Mouse (Mus musculus) T-helper 2 cell (primary cell): Measurements from ENCODE around the gene Gm20388.

Experiments used
- in situ Hi-C: fragments of 300-600 bp; cut with MboI, MseI; formaldehyde crosslinking; loops from one replicate; pipeline ENCODE4 v1.15.1; 2025; ENCODE audit warnings: high pct_unique_total_duplicates

The Gm20388 gene

GRCm38 (mm10) chr8:123668681-123669080 lies 3758.0 kb downstream of the Gm20388 start:
- in situ Hi-C loops = no loop called here

DNA sequence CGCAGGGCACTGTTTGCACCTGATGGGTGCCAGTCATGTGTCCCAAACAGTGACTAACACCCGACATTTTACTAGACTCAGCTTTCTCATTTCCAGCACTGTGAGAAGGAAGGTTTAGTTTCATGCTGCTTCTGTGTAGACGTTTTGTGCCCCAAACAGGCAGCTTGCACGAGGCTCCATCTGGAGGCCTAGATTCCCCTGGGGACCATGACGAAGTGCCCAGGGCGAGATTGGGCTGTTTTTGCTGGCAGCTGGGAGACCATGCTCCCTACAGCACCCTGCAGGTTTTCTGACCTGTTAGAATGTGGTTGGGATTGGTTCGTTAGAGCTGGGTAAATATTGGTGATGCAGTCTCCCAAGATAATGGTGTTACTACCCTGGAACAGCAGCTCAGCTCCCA lies 3760.1 kb downstream of the Gm20388 start:
- in situ Hi-C loops = no loop called here

GRCm38 (mm10) chr8:123671454-123671853 lies 3760.8 kb downstream of the Gm20388 start:
- in situ Hi-C loops = no loop called here

DNA sequence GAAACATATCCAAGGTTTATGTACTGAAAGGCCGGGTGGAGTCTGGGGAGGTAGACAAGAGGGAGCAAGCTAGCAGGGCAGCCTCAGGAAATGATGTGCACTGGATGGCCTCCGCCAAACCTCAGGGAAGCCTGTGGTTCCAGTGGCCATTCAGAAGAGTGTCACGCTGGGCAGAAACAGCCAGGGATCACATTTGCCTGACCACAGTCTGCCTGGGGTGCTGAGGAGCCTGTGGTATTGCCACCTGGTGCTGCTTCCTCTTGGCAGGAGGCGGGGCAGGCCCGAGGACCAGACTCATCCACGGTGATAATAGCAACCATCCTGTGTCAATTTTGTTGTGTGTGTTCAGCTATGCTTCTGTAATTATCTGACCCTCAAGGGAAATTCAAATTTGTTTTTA lies 3762.0 kb downstream of the Gm20388 start:
- in situ Hi-C loops = no loop called here

DNA sequence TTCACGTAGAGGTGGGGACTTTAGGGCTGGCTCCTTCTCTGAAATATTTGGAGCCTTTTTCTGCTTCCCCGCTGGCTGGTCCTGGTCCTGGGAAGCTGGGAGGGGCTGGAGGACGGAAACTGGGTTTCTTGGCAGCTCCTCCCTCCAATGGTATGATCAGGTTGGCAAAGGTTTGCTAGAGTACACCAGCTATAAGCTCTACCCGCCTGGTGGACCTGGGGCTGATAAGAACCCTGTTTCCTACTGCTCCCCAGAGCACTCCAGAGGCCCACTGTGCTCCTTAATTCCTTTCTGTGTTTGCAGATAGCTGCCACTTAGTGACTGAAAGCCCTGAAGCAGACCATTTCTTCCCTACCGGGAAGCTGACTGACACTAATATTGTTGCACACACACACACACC lies 3765.0 kb downstream of the Gm20388 start:
- in situ Hi-C loops = no loop called here

- in situ Hi-C loops = no loop called here
Observed at GRCm38 (mm10) chr8:123678390-123678789, 3767.7 kb downstream of the Gm20388 start.

DNA sequence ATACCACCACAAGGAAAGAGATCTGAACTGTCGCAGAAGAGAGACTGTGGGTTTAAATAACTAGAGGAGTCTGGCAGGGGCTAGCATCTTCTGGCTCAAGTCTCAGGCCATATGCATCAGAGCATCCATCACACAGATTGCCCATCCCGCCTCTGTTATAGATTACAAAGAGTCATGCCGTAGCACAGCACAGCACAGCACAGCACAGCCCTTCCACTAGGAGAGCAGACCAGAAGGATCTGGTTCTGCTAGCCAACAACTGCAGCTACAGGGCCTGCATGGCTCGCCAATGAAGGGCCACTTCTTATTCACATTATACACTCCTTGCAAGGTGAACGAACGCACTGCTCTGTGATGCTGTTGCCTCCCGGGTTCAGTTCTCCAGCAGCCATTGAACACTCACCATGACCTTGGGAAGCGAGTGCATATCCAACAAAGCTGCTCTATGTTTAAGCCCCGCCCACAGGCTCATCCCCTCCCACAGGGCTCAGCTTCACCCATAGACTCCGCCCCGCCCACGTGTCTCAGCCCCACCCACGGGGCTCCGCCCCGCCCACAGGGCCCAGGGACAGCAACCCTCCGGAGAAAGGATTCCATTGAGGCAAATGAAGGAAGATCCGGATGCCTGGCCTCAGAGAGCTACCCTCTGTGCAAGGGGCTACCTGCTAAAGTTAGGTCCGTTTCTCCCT lies 3771.6 kb downstream of the Gm20388 start:
- in situ Hi-C loops = no loop called here

- in situ Hi-C loops = no loop called here
Observed at GRCm38 (mm10) chr8:123683321-123683720, 3772.7 kb downstream of the Gm20388 start.

DNA sequence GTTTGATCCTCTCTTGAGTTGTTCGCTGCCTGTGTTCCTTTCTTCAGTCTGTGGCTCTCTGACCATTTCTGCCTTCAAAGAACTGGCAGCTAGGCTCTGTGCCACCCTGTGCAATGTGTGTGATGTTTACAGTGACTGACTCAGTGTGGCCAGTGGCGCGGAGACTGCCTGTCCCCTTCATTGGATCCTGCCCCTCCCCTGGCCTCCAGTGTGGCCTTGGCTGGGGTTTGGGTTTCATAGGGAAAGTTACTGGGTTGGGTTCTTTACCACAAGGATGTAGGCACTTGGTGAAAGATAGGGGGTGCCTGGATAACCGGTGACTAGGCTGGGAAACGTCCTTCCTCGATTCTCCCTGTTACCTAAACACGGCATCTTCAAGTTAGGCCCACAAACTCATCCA lies 3774.2 kb downstream of the Gm20388 start:
- in situ Hi-C loops = no loop called here

DNA sequence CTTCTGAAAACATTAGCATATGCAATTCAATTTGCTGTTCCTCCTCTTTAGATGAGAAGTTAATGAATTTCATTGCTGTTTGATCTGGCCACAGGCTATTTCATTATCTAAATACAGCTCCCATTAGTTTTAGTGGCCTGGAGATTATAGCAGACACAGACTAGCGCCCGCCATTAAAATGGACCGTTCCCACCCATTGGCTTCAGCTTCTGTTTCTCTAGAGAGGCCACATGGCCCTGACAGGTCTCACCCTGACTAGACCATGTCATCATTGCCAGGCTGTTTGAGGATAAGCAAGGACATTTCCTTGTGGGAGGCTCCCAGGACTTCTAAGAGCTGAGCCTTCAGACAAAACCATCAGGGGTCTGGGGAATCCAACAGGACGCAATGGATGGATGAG lies 3774.8 kb downstream of the Gm20388 start:
- in situ Hi-C loops = no loop called here

- in situ Hi-C loops = no loop called here
Observed at GRCm38 (mm10) chr8:123687826-123688225, 3777.2 kb downstream of the Gm20388 start.

- in situ Hi-C loops = loop anchor here (5.0 kb wide), 1 partner anchor 75 kb away; no protein-coding TSS in a partner anchor
Observed at GRCm38 (mm10) chr8:123692165-123692962, 3781.7 kb downstream of the Gm20388 start.

GRCm38 (mm10) chr8:123696167-123696566 lies 3785.5 kb downstream of the Gm20388 start:
- in situ Hi-C loops = no loop called here

DNA sequence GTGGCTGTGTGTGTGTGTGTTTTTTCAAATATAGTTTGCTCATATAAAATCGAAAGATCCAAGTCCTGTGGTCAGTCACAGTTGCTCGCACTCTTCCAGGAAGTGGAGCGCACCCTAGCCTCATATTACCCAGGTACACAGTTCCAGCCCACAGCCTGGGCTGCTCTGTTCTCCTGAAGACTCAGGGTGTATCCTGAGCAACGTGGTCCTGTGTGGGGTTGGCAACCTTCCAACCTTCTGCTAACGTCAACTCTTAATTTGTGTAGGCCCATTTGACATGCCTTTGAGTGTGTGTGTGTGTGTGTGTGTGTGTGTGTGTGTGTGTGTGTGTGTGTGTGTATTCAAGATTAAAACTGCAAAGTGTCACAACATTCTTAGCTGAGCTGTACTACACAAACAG lies 3786.7 kb downstream of the Gm20388 start:
- in situ Hi-C loops = no loop called here

DNA sequence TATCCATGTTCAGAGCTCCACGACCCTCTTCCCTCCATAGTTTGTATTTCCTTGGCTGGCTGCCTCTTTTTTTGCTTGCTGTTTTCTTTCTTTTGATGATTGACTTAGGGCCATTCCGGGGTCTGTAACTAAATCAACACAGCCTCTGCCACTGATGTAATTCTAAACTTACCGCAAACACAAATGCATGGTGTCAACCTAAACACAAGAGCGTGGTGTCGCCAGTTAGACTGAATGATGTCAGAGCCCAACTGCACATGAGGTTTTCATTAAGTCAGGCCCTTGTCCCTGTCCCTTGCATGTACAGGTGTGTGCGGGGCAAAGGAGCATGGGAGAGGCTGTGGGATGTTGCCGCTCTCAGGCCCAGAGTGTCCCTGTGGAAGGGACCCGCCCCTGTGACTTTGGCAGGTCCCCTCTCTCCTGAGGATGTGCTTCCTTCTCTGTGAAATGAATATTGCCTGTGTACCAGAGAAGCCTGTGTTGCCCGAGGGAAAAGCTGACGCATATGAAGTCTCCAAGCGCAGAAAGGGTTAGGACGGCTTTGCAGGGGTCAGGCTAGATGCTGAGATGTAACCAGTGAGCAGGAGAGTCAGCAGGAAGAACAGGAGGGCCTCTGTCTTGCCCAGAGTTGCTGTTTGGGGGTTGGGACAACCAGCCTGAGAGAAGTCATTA lies 3789.9 kb downstream of the Gm20388 start:
- in situ Hi-C loops = no loop called here

DNA sequence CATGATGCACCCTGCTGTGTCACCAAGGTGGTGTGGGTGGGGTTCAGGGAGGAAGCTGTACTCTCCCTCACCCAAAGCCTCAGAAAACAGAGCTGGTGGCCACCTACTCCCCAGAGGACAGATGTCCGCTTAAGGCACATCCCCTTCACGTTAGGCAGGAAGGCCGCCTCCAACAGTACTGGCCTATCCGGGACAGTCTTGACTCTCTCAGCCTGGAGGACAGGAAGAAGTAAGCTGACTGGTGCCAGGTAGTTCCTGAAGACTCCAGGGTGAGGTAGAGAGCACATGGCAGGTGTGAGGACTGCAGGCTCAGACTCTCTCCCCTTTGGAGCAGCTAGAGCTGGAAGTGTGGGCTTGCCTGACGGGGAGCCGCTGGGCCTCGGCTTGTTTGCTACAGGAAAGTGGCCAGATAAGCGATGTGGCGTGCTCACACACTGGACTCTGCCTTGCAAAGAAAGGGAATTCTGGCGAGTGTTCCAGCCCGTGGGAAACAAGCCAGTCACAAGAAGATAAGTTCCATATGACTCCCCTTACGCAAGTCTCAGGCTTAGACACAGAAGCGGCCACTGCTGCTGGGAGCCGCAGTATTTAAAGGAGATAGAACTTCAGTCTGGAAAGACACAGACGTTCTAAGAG lies 3791.4 kb downstream of the Gm20388 start:
- in situ Hi-C loops = no loop called here

DNA sequence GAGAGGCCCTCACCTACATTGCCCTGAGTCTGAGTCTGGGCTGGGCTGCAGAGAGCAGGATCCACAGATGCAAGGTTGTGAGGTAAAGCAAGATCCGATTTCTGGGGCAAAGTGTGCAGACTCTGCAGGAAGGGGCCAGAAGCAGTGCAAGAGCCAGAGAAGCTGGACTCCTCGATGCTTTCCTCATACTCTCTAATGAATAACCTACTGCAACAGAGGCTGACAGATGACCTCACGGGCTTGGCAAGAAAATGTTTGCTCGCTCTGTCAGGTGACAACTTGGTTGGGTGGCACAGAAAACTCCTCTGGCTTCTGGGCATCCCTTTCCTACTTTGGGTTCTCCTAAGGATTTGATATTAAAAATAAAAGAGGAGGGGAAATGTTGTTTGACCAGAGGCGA lies 3794.7 kb downstream of the Gm20388 start:
- in situ Hi-C loops = no loop called here

- in situ Hi-C loops = no loop called here
Observed at GRCm38 (mm10) chr8:123707137-123707536, 3796.5 kb downstream of the Gm20388 start.

GRCm38 (mm10) chr8:123708729-123709128 lies 3798.1 kb downstream of the Gm20388 start:
- in situ Hi-C loops = no loop called here

GRCm38 (mm10) chr8:123710335-123710734 lies 3799.7 kb downstream of the Gm20388 start:
- in situ Hi-C loops = no loop called here

DNA sequence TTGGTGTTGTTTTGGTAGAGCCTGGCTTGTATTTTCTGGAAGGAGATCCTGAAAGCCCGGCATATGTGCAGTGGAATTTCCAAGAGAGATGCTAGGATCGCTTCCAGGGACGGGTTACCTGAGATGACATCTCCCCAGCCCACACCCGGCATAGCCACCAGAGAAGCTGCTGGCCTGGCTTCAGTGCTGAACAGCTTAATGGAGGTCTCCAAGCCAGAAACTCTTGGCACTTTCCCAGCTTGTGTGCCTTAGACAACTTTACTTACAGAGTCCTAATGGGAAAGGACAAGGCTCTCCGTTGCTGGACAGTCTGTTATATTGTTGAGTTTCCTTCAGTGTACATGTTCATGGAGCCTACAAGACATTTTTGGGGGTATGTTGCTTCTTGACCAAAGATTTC lies 3803.8 kb downstream of the Gm20388 start:
- in situ Hi-C loops = no loop called here
